Mouse (Mus musculus): Measurements from ENCODE around the gene Prrc2a.

The Prrc2a gene

GRCm38 (mm10) chr17:35164568-35165450 is at the start of gene Prrc2a:
TSS of gene Prrc2a (minus strand) at chr17:35164897.
- Histone ChIP-seq H3K27me3 (ENCODE audit: control insufficient read depth, insufficient read depth, low read length, poor library complexity, severe bottlenecking) (no peaks in the 10 kb centered on the region), H3K36me3 (ENCODE audit: control insufficient read depth, insufficient read depth, low read length, poor library complexity, severe bottlenecking) (peaks cover 12% of the 10 kb centered on the region)
- peak; percentile 98 for DNase-seq (ENCODE audit: low read depth, low spot score)

GRCm38 (mm10) chr17:35213071-35213470 is 48.4 kb upstream of the Prrc2a start:
- no peak for DNase-seq (ENCODE audit: low read depth, low spot score)
- Histone ChIP-seq H3K27me3 (ENCODE audit: control insufficient read depth, insufficient read depth, low read length, poor library complexity, severe bottlenecking) (no peaks in the 10 kb centered on the region), H3K36me3 (ENCODE audit: control insufficient read depth, insufficient read depth, low read length, poor library complexity, severe bottlenecking) (no peaks in the 10 kb centered on the region)

- no peak for DNase-seq (ENCODE audit: low read depth, low spot score)
- Histone ChIP-seq H3K36me3 (ENCODE audit: control insufficient read depth, insufficient read depth, low read length, poor library complexity, severe bottlenecking) (no peaks in the 10 kb centered on the region), H3K27me3 (ENCODE audit: control insufficient read depth, insufficient read depth, low read length, poor library complexity, severe bottlenecking) (no peaks in the 10 kb centered on the region)
Observed at GRCm38 (mm10) chr17:35210593-35210992, 45.9 kb upstream of the Prrc2a start.

- DNase-seq (ENCODE audit: low read depth, low spot score): peak; percentile 89
- Histone ChIP-seq H3K36me3 (ENCODE audit: control insufficient read depth, insufficient read depth, low read length, poor library complexity, severe bottlenecking) (no peaks in the 10 kb centered on the region), H3K27me3 (ENCODE audit: control insufficient read depth, insufficient read depth, low read length, poor library complexity, severe bottlenecking) (no peaks in the 10 kb centered on the region)
Observed at GRCm38 (mm10) chr17:35209785-35210535, 45.3 kb upstream of the Prrc2a start.

GRCm38 (mm10) chr17:35205380-35205769 is 40.7 kb upstream of the Prrc2a start:
- DNase-seq (ENCODE audit: low read depth, low spot score): peak; percentile 58
- Histone ChIP-seq H3K27me3 (ENCODE audit: control insufficient read depth, insufficient read depth, low read length, poor library complexity, severe bottlenecking) (no peaks in the 10 kb centered on the region), H3K36me3 (ENCODE audit: control insufficient read depth, insufficient read depth, low read length, poor library complexity, severe bottlenecking) (no peaks in the 10 kb centered on the region)

- DNase-seq (ENCODE audit: low read depth, low spot score): peak; percentile 82
- Histone ChIP-seq H3K36me3 (ENCODE audit: control insufficient read depth, insufficient read depth, low read length, poor library complexity, severe bottlenecking) (peaks cover 4% of the 10 kb centered on the region; the same call in 1 of the 2 replicates), H3K27me3 (ENCODE audit: control insufficient read depth, insufficient read depth, low read length, poor library complexity, severe bottlenecking) (no peaks in the 10 kb centered on the region)
Observed at GRCm38 (mm10) chr17:35204494-35205379, 40.0 kb upstream of the Prrc2a start, which contains the start of gene Lta. TSS of gene Lta (minus strand) at chr17:35205351.

- Histone ChIP-seq H3K27me3 (ENCODE audit: control insufficient read depth, insufficient read depth, low read length, poor library complexity, severe bottlenecking) (no peaks in the 10 kb centered on the region), H3K36me3 (ENCODE audit: control insufficient read depth, insufficient read depth, low read length, poor library complexity, severe bottlenecking) (peaks cover 10% of the 10 kb centered on the region; the same call in 1 of the 2 replicates)
- DNase-seq (ENCODE audit: low read depth, low spot score): no peak
Observed at GRCm38 (mm10) chr17:35202442-35202841, 37.7 kb upstream of the Prrc2a start.

GRCm38 (mm10) chr17:35201787-35202186 is 37.1 kb upstream of the Prrc2a start, which contains the start of gene Tnf:
TSS of gene Tnf (minus strand) at chr17:35202007.
- peak; percentile 80 for DNase-seq (ENCODE audit: low read depth, low spot score)
- H3K36me3 ChIP-seq (ENCODE audit: control insufficient read depth, insufficient read depth, low read length, poor library complexity, severe bottlenecking): peaks cover 10% of the 10 kb centered on the region; the same call in 1 of the 2 replicates

GRCm38 (mm10) chr17:35201128-35201527 is 36.4 kb upstream of the Prrc2a start:
- Histone ChIP-seq H3K36me3 (ENCODE audit: control insufficient read depth, insufficient read depth, low read length, poor library complexity, severe bottlenecking) (peaks cover 13% of the 10 kb centered on the region; the same call in 1 of the 2 replicates), H3K27me3 (ENCODE audit: control insufficient read depth, insufficient read depth, low read length, poor library complexity, severe bottlenecking) (no peaks in the 10 kb centered on the region)
- DNase-seq (ENCODE audit: low read depth, low spot score): peak; percentile 63

More at GRCm38 (mm10) chr17:35201787-35202186, 37.1 kb upstream of the Prrc2a start, which contains the start of gene Tnf:
- no peaks in the 10 kb centered on the region for H3K27me3 ChIP-seq (ENCODE audit: control insufficient read depth, insufficient read depth, low read length, poor library complexity, severe bottlenecking)

GRCm38 (mm10) chr17:35200398-35200797 is 35.7 kb upstream of the Prrc2a start:
- Histone ChIP-seq H3K36me3 (ENCODE audit: control insufficient read depth, insufficient read depth, low read length, poor library complexity, severe bottlenecking) (peaks cover 19% of the 10 kb centered on the region), H3K27me3 (ENCODE audit: control insufficient read depth, insufficient read depth, low read length, poor library complexity, severe bottlenecking) (no peaks in the 10 kb centered on the region)
- peak; percentile 86 for DNase-seq (ENCODE audit: low read depth, low spot score)

GRCm38 (mm10) chr17:35198946-35199345 is 34.2 kb upstream of the Prrc2a start:
- Histone ChIP-seq H3K27me3 (ENCODE audit: control insufficient read depth, insufficient read depth, low read length, poor library complexity, severe bottlenecking) (no peaks in the 10 kb centered on the region), H3K36me3 (ENCODE audit: control insufficient read depth, insufficient read depth, low read length, poor library complexity, severe bottlenecking) (peaks cover 23% of the 10 kb centered on the region)
- DNase-seq (ENCODE audit: low read depth, low spot score): no peak

- Histone ChIP-seq H3K27me3 (ENCODE audit: control insufficient read depth, insufficient read depth, low read length, poor library complexity, severe bottlenecking) (no peaks in the 10 kb centered on the region), H3K36me3 (ENCODE audit: control insufficient read depth, insufficient read depth, low read length, poor library complexity, severe bottlenecking) (peaks cover 23% of the 10 kb centered on the region)
- no peak for DNase-seq (ENCODE audit: low read depth, low spot score)
Observed at GRCm38 (mm10) chr17:35198029-35198428, 33.3 kb upstream of the Prrc2a start.

GRCm38 (mm10) chr17:35197126-35197525 is 32.4 kb upstream of the Prrc2a start:
- Histone ChIP-seq H3K36me3 (ENCODE audit: control insufficient read depth, insufficient read depth, low read length, poor library complexity, severe bottlenecking) (peaks cover 23% of the 10 kb centered on the region), H3K27me3 (ENCODE audit: control insufficient read depth, insufficient read depth, low read length, poor library complexity, severe bottlenecking) (no peaks in the 10 kb centered on the region)
- DNase-seq (ENCODE audit: low read depth, low spot score): peak; percentile 63

GRCm38 (mm10) chr17:35196321-35196641 is 31.6 kb upstream of the Prrc2a start:
- H3K27me3 ChIP-seq (ENCODE audit: control insufficient read depth, insufficient read depth, low read length, poor library complexity, severe bottlenecking): no peaks in the 10 kb centered on the region
- no peak for DNase-seq (ENCODE audit: low read depth, low spot score)
- H3K36me3 ChIP-seq (ENCODE audit: control insufficient read depth, insufficient read depth, low read length, poor library complexity, severe bottlenecking): peaks cover 23% of the 10 kb centered on the region

Measured in splenic B cell, adult 2 months (primary cell).